Mouse (Mus musculus) liver, adult 2 months (tissue): ENCODE measurements around the gene Apom.

Experiments used
- CTCF ChIP-seq: fragments of 200-500 bp; IDR thresholded peaks from 2 replicates; pipeline ENCODE4 v1.5.1; 2011; ENCODE audit warnings: low read depth, low read length, control low read depth
- POLR2A ChIP-seq: fragments of 200-500 bp; IDR thresholded peaks from 2 replicates; pipeline ENCODE4 v1.6.1; 2011; ENCODE audit warnings: low read length, control low read depth; ENCODE audit not compliant: insufficient read depth; ENCODE audit errors: extremely low read depth

DNA sequence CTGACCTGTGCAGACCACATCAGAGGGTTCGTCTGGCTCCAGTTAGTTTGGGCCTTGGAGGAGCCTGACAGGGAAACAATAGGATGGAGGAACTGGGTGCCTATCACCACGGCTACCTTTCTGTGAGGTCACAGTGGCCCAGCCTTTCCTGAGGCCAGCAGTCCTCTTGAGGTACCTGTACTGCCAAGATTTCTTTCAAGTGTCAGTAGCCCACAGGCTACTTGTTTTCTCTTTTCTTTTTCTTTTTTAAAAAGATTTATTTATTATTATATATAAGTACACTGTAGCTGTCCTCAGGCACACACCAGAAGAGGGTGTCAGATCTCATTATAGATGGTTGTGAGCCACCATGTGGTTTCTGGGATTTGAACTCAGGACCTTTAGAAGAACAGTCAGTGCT, 44.1 kb upstream of the Apom start, which contains the start of gene Aif1:
- TF ChIP-seq POLR2A (no peak), CTCF (no peak)
